ENCODE assay signal across 10 mouse cellular contexts in genomic region chr7:4128860-4129259, GRCm38 (mm10). TPM values are rescaled to one million over a fixed set of nuclear protein-coding genes. Genes with fewer than 3 reads are reported as not detected.
A peak's percentile ranks its signal among the peaks of the same experiment; 100 is the strongest.
DNase-seq lines count a peak whose midpoint lies in the region; ATAC-seq and TF ChIP-seq lines count a peak whose summit lies in the region.
"Had no signal": no experiment of that assay in that cellular context is flagged by ENCODE, and none has a peak within 500 bp of the region (broad histone marks: within the 10 kb centered on the region; RNA-seq: fewer than 3 reads in every experiment).

No protein-coding gene starts in this region.

- H3K27me3 ChIP-seq in forebrain, embryonic 11.5 days (ENCODE audit: control insufficient read depth, insufficient read depth, low read length), result no peaks in the 10 kb centered on the region; the same call in 1 of the 2 replicates
- H3K27me3 ChIP-seq in forebrain, embryonic 15.5 days, result no peaks in the 10 kb centered on the region
- no peaks in the 10 kb centered on the region for H3K27me3 ChIP-seq in lung, postnatal 0 days (replicated peaks; ENCODE audit: insufficient read depth, low read length)
- H3K27me3 ChIP-seq in neural tube, embryonic 14.5 days (ENCODE audit: control insufficient read depth, insufficient read depth, low read length), result no peaks in the 10 kb centered on the region

- 68% methylated on average over 6 of the region's 6 CpGs for WGBS in forebrain, embryonic 11.5 days
- 72% methylated on average over 6 of the region's 6 CpGs for WGBS in forebrain, embryonic 15.5 days
- 39% methylated on average over 6 of the region's 6 CpGs for WGBS in lung, postnatal 0 days
- 63% methylated on average over 6 of the region's 6 CpGs for WGBS in neural tube, embryonic 14.5 days

- H3K9ac ChIP-seq in forebrain, embryonic 11.5 days (ENCODE audit: low read length), result peak overlapping the region; percentile 8; the same call in 1 of the 2 replicates
- no peak overlapping the region for H3K9ac ChIP-seq in forebrain, embryonic 15.5 days (replicated peaks)
- H3K9ac ChIP-seq in lung, postnatal 0 days (replicated peaks; ENCODE audit: low read depth), result no peak overlapping the region
- no peak overlapping the region for H3K9ac ChIP-seq in neural tube, embryonic 14.5 days (replicated peaks; ENCODE audit: low read depth, low read length)
- H3K9ac ChIP-seq: lung, embryonic 14.5 days had no signal

- H3K9me3 ChIP-seq in forebrain, embryonic 11.5 days (ENCODE audit: control insufficient read depth, low read length), result no peaks in the 10 kb centered on the region
- no peaks in the 10 kb centered on the region for H3K9me3 ChIP-seq in forebrain, embryonic 15.5 days
- H3K9me3 ChIP-seq in lung, postnatal 0 days (ENCODE audit: low read length), result no peaks in the 10 kb centered on the region
- no peaks in the 10 kb centered on the region for H3K9me3 ChIP-seq in neural tube, embryonic 14.5 days (ENCODE audit: control insufficient read depth, low read length)

- DNase-seq in forebrain, embryonic 11.5 days (ENCODE audit: low spot score), result no peak
- peak; percentile 47 for DNase-seq in lung, postnatal 0 days (ENCODE audit: low spot score)
- no peak for DNase-seq in lung, postnatal 14 days
- DNase-seq in heart, postnatal 14 days, result peak; percentile 72 to 74
- DNase-seq in adrenal gland, adult 2 months, result no peak
- DNase-seq: kidney, postnatal 25 days; lung, embryonic 14.5 days had no signal

- H3K4me2 ChIP-seq in forebrain, embryonic 11.5 days (ENCODE audit: low read depth, low read length, severe bottlenecking), result no peak overlapping the region
- no peak overlapping the region for H3K4me2 ChIP-seq in forebrain, embryonic 15.5 days (replicated peaks)
- no peak overlapping the region for H3K4me2 ChIP-seq in lung, postnatal 0 days (replicated peaks; ENCODE audit: low read depth, low read length)
- no peak overlapping the region for H3K4me2 ChIP-seq in neural tube, embryonic 14.5 days (ENCODE audit: low read depth, low read length)
- H3K4me2 ChIP-seq: lung, embryonic 14.5 days had no signal

- H3K4me1 ChIP-seq in forebrain, embryonic 11.5 days (replicated peaks; ENCODE audit: control insufficient read depth, insufficient read depth, low read length), result peaks cover 11% of the 10 kb centered on the region
- peaks cover 40% of the 10 kb centered on the region for H3K4me1 ChIP-seq in forebrain, embryonic 15.5 days
- no peaks in the 10 kb centered on the region for H3K4me1 ChIP-seq in lung, postnatal 0 days (ENCODE audit: insufficient read depth, low read depth, low read length)
- H3K4me1 ChIP-seq in neural tube, embryonic 14.5 days (ENCODE audit: control insufficient read depth, insufficient read depth, low read length), result peaks cover 12% of the 10 kb centered on the region; the same call in 1 of the 2 replicates

- ATAC-seq in forebrain, embryonic 11.5 days (replicated peaks; ENCODE audit: low FRiP score), result no peak
- no peak for ATAC-seq in forebrain, embryonic 15.5 days (replicated peaks)
- ATAC-seq in lung, postnatal 0 days, result peak; percentile 37
- no peak for ATAC-seq in neural tube, embryonic 14.5 days (ENCODE audit: low read depth)
- ATAC-seq in megakaryocyte progenitor cell, adult 5-6 weeks (replicated peaks; ENCODE audit: poor library complexity), result no peak

- no peak overlapping the region for H3K4me3 ChIP-seq in forebrain, embryonic 11.5 days (ENCODE audit: low read depth, low read length)
- H3K4me3 ChIP-seq in forebrain, embryonic 15.5 days, result no peak overlapping the region
- no peak overlapping the region for H3K4me3 ChIP-seq in lung, postnatal 0 days (ENCODE audit: low read depth, low read length)
- H3K4me3 ChIP-seq in neural tube, embryonic 14.5 days (ENCODE audit: low read depth, low read length), result no peak overlapping the region

- intact Hi-C loops in heart, postnatal 14 days (cut with DNase I), result no loop called here

- H3K27ac ChIP-seq in forebrain, embryonic 11.5 days (ENCODE audit: low read depth, low read length), result no peak overlapping the region
- H3K27ac ChIP-seq in forebrain, embryonic 15.5 days (replicated peaks), result no peak overlapping the region; the same call in 1 of the 2 replicates
- H3K27ac ChIP-seq in lung, postnatal 0 days (ENCODE audit: low read length), result no peak overlapping the region
- H3K27ac ChIP-seq in neural tube, embryonic 14.5 days (ENCODE audit: low read depth, low read length), result peak overlapping the region; percentile 22; the same call in 1 of the 2 replicates

- TF ChIP-seq CTCF in lung, postnatal 0 days (IDR thresholded peaks at IDR 0.05), result no peak

- peaks cover 10% of the 10 kb centered on the region; the same call in 1 of the 2 replicates for H3K36me3 ChIP-seq in forebrain, embryonic 11.5 days (ENCODE audit: control insufficient read depth, insufficient read depth, low read length)
- peaks cover 11% of the 10 kb centered on the region for H3K36me3 ChIP-seq in forebrain, embryonic 15.5 days
- H3K36me3 ChIP-seq in lung, postnatal 0 days (ENCODE audit: insufficient read depth, low read length), result no peaks in the 10 kb centered on the region
- H3K36me3 ChIP-seq in neural tube, embryonic 14.5 days (ENCODE audit: control insufficient read depth, insufficient read depth, low read length), result 0 out of 2 replicates have a peak, but pooled peaks cover 3% of the 10 kb centered on the region

- 0 out of 2 replicates have a peak, but pooled peaks have one; percentile 26 for TF ChIP-seq EP300 in lung, postnatal 0 days (IDR thresholded peaks at IDR 0.05)

RNA-seq across cellular contexts. Expression of gene Leng8, which starts 8.0 kb away (rescaled TPM):
- polyA plus RNA-seq in forebrain, embryonic 11.5 days (2014; fragmentation: Nextera tagmentation; extraction: Ambion mirVana), result 77.4 and 77.5 TPM in 2 replicates
- 78.8 and 85.9 TPM in 2 replicates for polyA plus RNA-seq in forebrain, embryonic 15.5 days (2015; fragmentation: Nextera tagmentation; extraction: Ambion mirVana)
- 28.0 and 29.6 TPM in 2 replicates for polyA plus RNA-seq in lung, postnatal 0 days (2015; fragmentation: Nextera tagmentation; extraction: Ambion mirVana)
- total RNA-seq in heart, postnatal 14 days (2021), result 10 to 100 TPM; 47.6 to 64.6 TPM
- polyA plus RNA-seq in neural tube, embryonic 14.5 days (2014; fragmentation: Nextera tagmentation; extraction: Ambion mirVana), result 62.4 and 68.1 TPM in 2 replicates
- 100 to 1,000 TPM in 1 of 2 experiments, 10 to 100 TPM in 1; 80.7 to 112 TPM for total RNA-seq in adrenal gland, adult 2 months (2021)
- 446 and 516 TPM in 2 replicates for polyA plus RNA-seq in adrenal gland, adult 2 months (2012; rRNA removed)
- total RNA-seq in megakaryocyte progenitor cell, adult 5-6 weeks (2015), result 23.2 and 36.4 TPM in 2 replicates
- 19.5 and 24.1 TPM in 2 replicates for total RNA-seq in megakaryocyte progenitor cell, adult 5-6 weeks (2017)

RNA-seq across cellular contexts. Expression of gene Ttyh1, which starts 9.7 kb away (rescaled TPM):
- 87.3 and 96.0 TPM in 2 replicates for polyA plus RNA-seq in forebrain, embryonic 11.5 days (2014; fragmentation: Nextera tagmentation; extraction: Ambion mirVana)
- polyA plus RNA-seq in forebrain, embryonic 15.5 days (2015; fragmentation: Nextera tagmentation; extraction: Ambion mirVana), result 105 and 106 TPM in 2 replicates
- polyA plus RNA-seq in lung, postnatal 0 days (2015; fragmentation: Nextera tagmentation; extraction: Ambion mirVana), result 1.1 and 1.2 TPM in 2 replicates
- total RNA-seq in heart, postnatal 14 days (2021), result 1 to 10 TPM; 1.9 to 2.0 TPM
- polyA plus RNA-seq in neural tube, embryonic 14.5 days (2014; fragmentation: Nextera tagmentation; extraction: Ambion mirVana), result 149 and 151 TPM in 2 replicates
- total RNA-seq in adrenal gland, adult 2 months (2021), result 1 to 10 TPM; 1.5 to 3.4 TPM
- polyA plus RNA-seq in adrenal gland, adult 2 months (2012; rRNA removed), result 13.3 and 24.3 TPM in 2 replicates
- total RNA-seq in megakaryocyte progenitor cell, adult 5-6 weeks (2015), result 0.12 and 0.39 TPM in 2 replicates
- 0.17 TPM in 1 of 2 replicates, not detected in the other for total RNA-seq in megakaryocyte progenitor cell, adult 5-6 weeks (2017)

RNA-seq across cellular contexts. Expression of gene Leng9, which starts 21.3 kb away (rescaled TPM):
- 1.6 and 2.7 TPM in 2 replicates for polyA plus RNA-seq in forebrain, embryonic 11.5 days (2014; fragmentation: Nextera tagmentation; extraction: Ambion mirVana)
- 4.8 and 5.7 TPM in 2 replicates for polyA plus RNA-seq in forebrain, embryonic 15.5 days (2015; fragmentation: Nextera tagmentation; extraction: Ambion mirVana)
- polyA plus RNA-seq in lung, postnatal 0 days (2015; fragmentation: Nextera tagmentation; extraction: Ambion mirVana), result 7.6 and 7.7 TPM in 2 replicates
- total RNA-seq in heart, postnatal 14 days (2021), result 1 to 10 TPM; 2.7 to 3.4 TPM
- 4.1 and 4.6 TPM in 2 replicates for polyA plus RNA-seq in neural tube, embryonic 14.5 days (2014; fragmentation: Nextera tagmentation; extraction: Ambion mirVana)
- 1 to 10 TPM; 8.7 to 9.6 TPM for total RNA-seq in adrenal gland, adult 2 months (2021)
- polyA plus RNA-seq in adrenal gland, adult 2 months (2012; rRNA removed), result 13.4 and 14.8 TPM in 2 replicates
- 0.72 and 1.5 TPM in 2 replicates for total RNA-seq in megakaryocyte progenitor cell, adult 5-6 weeks (2015)
- total RNA-seq in megakaryocyte progenitor cell, adult 5-6 weeks (2017), result 2.2 and 2.9 TPM in 2 replicates

RNA-seq across cellular contexts. Expression of gene Cdc42ep5, which starts 35.8 kb away (rescaled TPM):
- 16.2 and 17.8 TPM in 2 replicates for polyA plus RNA-seq in forebrain, embryonic 11.5 days (2014; fragmentation: Nextera tagmentation; extraction: Ambion mirVana)
- polyA plus RNA-seq in forebrain, embryonic 15.5 days (2015; fragmentation: Nextera tagmentation; extraction: Ambion mirVana), result 4.1 and 6.0 TPM in 2 replicates
- polyA plus RNA-seq in lung, postnatal 0 days (2015; fragmentation: Nextera tagmentation; extraction: Ambion mirVana), result 46.7 and 51.1 TPM in 2 replicates
- total RNA-seq in heart, postnatal 14 days (2021), result 10 to 100 TPM in 1 of 2 experiments, 1 to 10 TPM in 1; 9.0 to 10.2 TPM
- 3.0 and 9.8 TPM in 2 replicates for polyA plus RNA-seq in neural tube, embryonic 14.5 days (2014; fragmentation: Nextera tagmentation; extraction: Ambion mirVana)
- 10 to 100 TPM; 26.1 to 36.9 TPM for total RNA-seq in adrenal gland, adult 2 months (2021)
- 108 and 143 TPM in 2 replicates for polyA plus RNA-seq in adrenal gland, adult 2 months (2012; rRNA removed)
- not detected in 2 replicates for total RNA-seq in megakaryocyte progenitor cell, adult 5-6 weeks (2015)
- not detected in 2 replicates for total RNA-seq in megakaryocyte progenitor cell, adult 5-6 weeks (2017)

Comparison
In these comparisons a context has a peak if more than half of its experiments do, and no peak if none do; other contexts are left out.
1. DNase-seq: peak in lung, postnatal 0 days (single experiment) and heart, postnatal 14 days (2 of 2); none in forebrain, embryonic 11.5 days (single experiment), lung, postnatal 14 days (single experiment) and adrenal gland, adult 2 months (single experiment).